11 mouse cellular contexts compared by ENCODE assay signal in genomic region chr6:39244066-39244465, GRCm38 (mm10). TPM values are rescaled to one million over a fixed set of nuclear protein-coding genes. Genes with fewer than 3 reads are reported as not detected.
DNase-seq lines count a peak whose midpoint lies in the region; ATAC-seq and TF ChIP-seq lines count a peak whose summit lies in the region.
"Had no signal": no experiment of that assay in that cellular context is flagged by ENCODE, and none has a peak within 500 bp of the region (broad histone marks: within the 10 kb centered on the region; RNA-seq: fewer than 3 reads in every experiment).

No protein-coding gene starts in this region.

- DNase-seq in heart, adult 18-20 months: peak; percentile 46 to 51
- no peak for DNase-seq in heart, postnatal 4 days
- peak; percentile 23 for DNase-seq in urinary bladder, postnatal 14 days (ENCODE audit: low spot score)
- no peak for DNase-seq in urinary bladder, postnatal 4 days (ENCODE audit: low spot score in 2 of 2)
- DNase-seq in stomach, postnatal 0 days (ENCODE audit: low spot score): no peak
- no peak for DNase-seq in right cerebral cortex, postnatal 10 days (ENCODE audit: low spot score in 2 of 2)
- DNase-seq in T-cell, adult 2 months (ENCODE audit: low spot score): no peak
- DNase-seq: thymus, postnatal 14 days had no signal

- H3K4me3 ChIP-seq in intestine, embryonic 16.5 days (ENCODE audit: low read length): no peak overlapping the region
- no peak overlapping the region for H3K4me3 ChIP-seq in stomach, postnatal 0 days (ENCODE audit: low read depth, low read length)
- H3K4me3 ChIP-seq: heart, embryonic 15.5 days had no signal

- H3K27me3 ChIP-seq in intestine, embryonic 16.5 days (replicated peaks; ENCODE audit: control insufficient read depth, insufficient read depth, low read length): no peaks in the 10 kb centered on the region
- no peaks in the 10 kb centered on the region for H3K27me3 ChIP-seq in stomach, postnatal 0 days (ENCODE audit: control insufficient read depth, insufficient read depth, low read length)
- H3K27me3 ChIP-seq: heart, embryonic 15.5 days had no signal

- H3K36me3 ChIP-seq in intestine, embryonic 16.5 days (ENCODE audit: control insufficient read depth, insufficient read depth, low read length): no peaks in the 10 kb centered on the region
- H3K36me3 ChIP-seq in stomach, postnatal 0 days (ENCODE audit: control insufficient read depth, insufficient read depth, low read length): no peaks in the 10 kb centered on the region
- H3K36me3 ChIP-seq: heart, embryonic 15.5 days had no signal

- H3K9ac ChIP-seq in intestine, embryonic 16.5 days (ENCODE audit: low read depth, low read length): no peak overlapping the region
- no peak overlapping the region for H3K9ac ChIP-seq in stomach, postnatal 0 days (ENCODE audit: low read length)
- H3K9ac ChIP-seq: heart, embryonic 15.5 days had no signal

- H3K27ac ChIP-seq in intestine, embryonic 16.5 days (ENCODE audit: low read length): peak overlapping the region; percentile 94
- peak overlapping the region; percentile 93 for H3K27ac ChIP-seq in stomach, postnatal 0 days (replicated peaks)

- H3K9me3 ChIP-seq in intestine, embryonic 16.5 days (ENCODE audit: control insufficient read depth, low read length): no peaks in the 10 kb centered on the region
- H3K9me3 ChIP-seq in stomach, postnatal 0 days (ENCODE audit: control insufficient read depth, low read length): no peaks in the 10 kb centered on the region
- H3K9me3 ChIP-seq: heart, embryonic 15.5 days had no signal

- no peak for TF ChIP-seq EP300 in stomach, postnatal 0 days (optimal IDR thresholded peaks at IDR 0.05)

- H3K4me1 ChIP-seq in intestine, embryonic 16.5 days (ENCODE audit: control insufficient read depth, insufficient read depth, low read length): peaks cover 25% of the 10 kb centered on the region
- H3K4me1 ChIP-seq in stomach, postnatal 0 days (replicated peaks; ENCODE audit: control insufficient read depth, insufficient read depth): peaks cover 13% of the 10 kb centered on the region; the same call in 1 of the 2 replicates

- no peak overlapping the region for H3K4me2 ChIP-seq in intestine, embryonic 16.5 days (ENCODE audit: low read depth, low read length)
- H3K4me2 ChIP-seq in stomach, postnatal 0 days (replicated peaks; ENCODE audit: low read depth): no peak overlapping the region
- H3K4me2 ChIP-seq: heart, embryonic 15.5 days; midbrain, embryonic 11.5 days had no signal

- no peak for TF ChIP-seq CTCF in stomach, postnatal 0 days (IDR thresholded peaks at IDR 0.05; ENCODE audit: low read depth)

- 69% methylated on average over 9 of the region's 9 CpGs for WGBS in intestine, embryonic 16.5 days
- WGBS in stomach, postnatal 0 days: 48% methylated on average over 9 of the region's 9 CpGs

- no peak for ATAC-seq in intestine, embryonic 16.5 days
- ATAC-seq in stomach, postnatal 0 days (ENCODE audit: low FRiP score, low TSS enrichment): no peak

RNA-seq across cellular contexts. Expression of gene Kdm7a, which starts 37.5 kb away (rescaled TPM):
- 10 to 100 TPM; 18.7 to 18.8 TPM for total RNA-seq in heart, adult 18-20 months (2021)
- 10 to 100 TPM; 12.3 to 12.5 TPM for total RNA-seq in heart, postnatal 4 days (2021)
- polyA plus RNA-seq in intestine, embryonic 16.5 days (2015; fragmentation: Nextera tagmentation; extraction: Ambion mirVana): 3.9 and 4.0 TPM in 2 replicates
- polyA plus RNA-seq in stomach, postnatal 0 days (2015; fragmentation: Nextera tagmentation; extraction: Ambion mirVana): 2.5 and 2.6 TPM in 2 replicates

Comparison
In these comparisons a context has a peak if more than half of its experiments do, and no peak if none do; other contexts are left out.
1. DNase-seq: peak in heart, adult 18-20 months (2 of 2) and urinary bladder, postnatal 14 days (single experiment); none in heart, postnatal 4 days (single experiment), urinary bladder, postnatal 4 days (0 of 2), stomach, postnatal 0 days (single experiment), right cerebral cortex, postnatal 10 days (0 of 2) and T-cell, adult 2 months (single experiment).